Mouse (Mus musculus) layer of hippocampus, adult 18-20 months (tissue): Measurements from ENCODE around the gene Gm21170. TPM values are rescaled to one million over a fixed set of nuclear protein-coding genes. Genes with fewer than 3 reads are reported as not detected.
"Not testable (repeated sequence)": the region's sequence is repeated elsewhere in the genome, so short reads cannot be mapped to it uniquely, and the experiment has no call there.

Source experiments
- DNase-seq, 2 experiments: peaks; one replicate each; pipeline ENCODE4 v3.0.0; 2022; ENCODE audit warnings: low spot score in 2 of 2
- long read RNA-seq: library from polyadenylated mRNA; stranded (forward); transcript quantifications from one replicate; pipeline ENCODE4 v2.0.0, GENCODE M21; 2021
- total RNA-seq, 2 experiments: library from RNA; stranded (reverse); gene quantifications; 2 replicates each; pipeline ENCODE4 v1.2.3; 2021

The Gm21170 gene
- not detected for total RNA-seq
- long read RNA-seq: 0 reads

DNA sequence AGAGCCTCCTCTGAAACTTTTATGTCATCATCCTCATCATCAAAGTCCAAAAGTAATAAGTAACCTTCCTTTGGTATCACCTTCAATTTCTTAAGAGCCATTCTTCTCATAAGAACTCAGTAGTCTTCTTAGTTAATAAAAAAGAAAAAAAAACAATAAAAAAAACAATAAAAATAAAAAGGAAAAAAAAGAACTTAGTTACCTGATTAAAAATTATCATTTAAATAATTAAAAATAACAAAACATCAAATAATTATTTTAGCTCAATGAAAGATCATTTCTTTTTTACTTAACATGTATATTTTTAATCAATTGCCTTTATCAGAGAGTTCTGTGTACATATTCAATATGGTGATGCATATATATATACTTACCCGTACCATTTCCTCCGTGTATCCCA, at the start of gene Gm21170:
TSS of gene Gm21170 (minus strand) at position 101 of the 400 bp plus-strand sequence.
- not testable (repeated sequence) for DNase-seq

Other genes starting within 250 kb of the Gm21170 start
- not detected for gene Gm21256, start 240.1 kb downstream of the Gm21170 start, total RNA-seq